Mouse (Mus musculus) mature B cell (primary cell): ENCODE data around the gene Ptprm.

ENCODE experiments used
- in situ Hi-C: fragments of 300-500 bp; cut with MboI; formaldehyde crosslinking; loops from 2 replicates; pipeline ENCODE4 v1.14.3; 2019

Gene Ptprm

GRCm38 (mm10) chr17:67073139-67073538 lies 281.1 kb downstream of the Ptprm start:
- in situ Hi-C loops: no loop called here

GRCm38 (mm10) chr17:67071231-67072009 lies 282.8 kb downstream of the Ptprm start:
- in situ Hi-C loops: no loop called here

GRCm38 (mm10) chr17:67063611-67064010 lies 290.6 kb downstream of the Ptprm start:
- in situ Hi-C loops: no loop called here

DNA sequence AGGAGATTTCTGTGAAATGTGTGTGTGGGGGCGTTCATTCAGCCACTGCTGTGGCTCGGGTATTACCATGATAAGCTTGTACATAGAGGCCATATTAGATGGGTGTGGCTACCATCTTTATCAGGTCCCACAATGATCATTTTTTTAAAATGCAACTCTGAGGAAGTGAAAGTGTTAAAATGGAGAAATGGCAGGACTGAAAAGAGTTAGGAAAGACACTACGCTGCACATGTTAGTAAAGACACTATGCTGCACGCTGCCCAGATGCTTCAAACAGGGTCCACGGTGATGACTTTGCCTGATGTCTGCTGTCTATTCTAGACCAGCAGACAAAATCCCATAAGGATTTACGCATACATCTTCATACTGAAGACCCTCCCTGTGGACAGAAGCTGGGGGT lies 298.6 kb downstream of the Ptprm start:
- in situ Hi-C loops: no loop called here

DNA sequence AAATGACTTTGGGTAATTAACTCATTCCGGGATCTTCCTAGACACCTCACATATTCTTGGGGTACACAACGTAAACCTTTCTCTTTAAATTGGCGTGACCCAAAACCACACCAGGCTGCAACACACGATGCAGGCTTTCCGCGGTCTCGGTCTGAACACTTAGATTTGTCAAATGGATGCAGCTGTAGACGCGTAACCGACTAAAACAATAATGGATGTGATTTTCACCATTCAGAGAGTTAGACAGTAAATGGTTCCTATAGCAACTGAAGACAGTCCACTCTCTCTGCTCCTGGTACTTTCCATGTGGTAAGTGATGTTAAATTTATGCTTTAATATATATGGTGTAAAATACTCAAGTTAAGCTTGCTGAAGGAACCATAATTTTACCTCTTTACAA lies 300.1 kb downstream of the Ptprm start:
- in situ Hi-C loops: no loop called here

DNA sequence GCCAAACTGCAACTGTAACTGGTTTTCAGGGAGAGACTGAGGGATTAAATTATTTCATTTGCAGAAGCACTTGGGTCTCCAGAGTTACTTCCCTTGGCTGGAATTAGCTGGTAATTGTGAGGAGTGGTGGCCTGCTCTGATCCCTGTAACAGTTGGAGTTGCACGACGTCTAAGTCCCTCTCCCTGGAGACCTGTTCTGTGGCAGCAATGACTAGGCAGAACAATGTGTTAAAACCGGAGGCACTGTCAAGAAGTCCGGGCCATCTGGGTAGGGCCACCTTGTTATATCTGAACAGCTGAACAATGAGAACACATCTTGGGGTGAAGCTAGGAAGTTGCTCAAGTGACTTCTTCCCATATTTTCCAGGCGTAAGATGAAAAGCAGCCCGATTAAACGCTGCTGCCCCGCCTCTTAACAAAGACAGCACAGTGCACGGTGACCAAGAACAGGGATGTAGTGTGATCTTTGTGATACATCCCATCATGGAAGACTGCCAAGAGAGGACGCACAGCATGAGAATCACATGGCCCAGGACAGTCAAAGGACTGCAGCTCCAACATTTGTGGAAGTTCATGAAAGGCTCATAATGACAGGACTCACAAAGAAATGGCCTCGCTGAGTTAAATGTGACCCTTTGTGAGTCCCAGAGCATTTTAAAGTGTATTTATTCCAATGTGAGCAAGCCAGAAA lies 301.5 kb downstream of the Ptprm start:
- in situ Hi-C loops: no loop called here

GRCm38 (mm10) chr17:67047697-67048096 lies 306.6 kb downstream of the Ptprm start:
- in situ Hi-C loops: no loop called here

GRCm38 (mm10) chr17:67038558-67038957 lies 315.7 kb downstream of the Ptprm start:
- in situ Hi-C loops: no loop called here

DNA sequence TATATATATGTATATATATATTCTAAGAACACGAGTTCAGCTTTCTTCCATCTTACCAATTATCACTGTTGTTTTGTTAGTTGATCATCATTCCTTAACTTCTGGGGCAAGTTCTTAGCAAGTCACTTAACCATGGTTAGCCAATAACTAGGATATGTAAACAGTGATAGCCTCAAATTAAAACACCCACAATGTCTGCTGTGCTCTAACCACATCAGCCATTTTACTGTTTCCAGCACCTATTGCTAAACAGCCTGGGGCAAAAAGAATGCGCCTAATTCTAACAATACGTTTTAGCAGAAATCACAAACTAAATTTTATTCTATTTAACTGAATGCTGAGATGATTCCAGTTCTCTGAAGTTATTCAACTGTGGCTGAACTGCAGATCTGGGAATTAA lies 320.7 kb downstream of the Ptprm start:
- in situ Hi-C loops: no loop called here

DNA sequence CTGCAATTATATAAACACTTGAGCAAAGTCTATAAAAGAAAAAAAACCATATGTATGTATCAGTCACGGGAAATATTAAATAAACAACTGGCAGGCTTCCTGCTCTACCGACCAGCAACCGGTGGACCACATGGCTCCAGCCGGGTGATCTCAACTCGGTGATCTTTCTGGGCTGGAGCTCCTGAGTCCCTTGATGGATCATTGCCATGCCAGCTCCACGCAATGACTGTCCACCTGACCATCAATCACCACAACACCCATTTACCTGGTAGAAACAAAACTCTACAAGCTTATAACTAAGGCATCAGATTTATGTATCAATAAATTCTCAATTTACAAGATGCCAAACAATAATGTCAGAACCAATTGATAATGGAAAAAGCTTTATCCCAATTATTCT lies 322.2 kb downstream of the Ptprm start:
- in situ Hi-C loops: no loop called here

DNA sequence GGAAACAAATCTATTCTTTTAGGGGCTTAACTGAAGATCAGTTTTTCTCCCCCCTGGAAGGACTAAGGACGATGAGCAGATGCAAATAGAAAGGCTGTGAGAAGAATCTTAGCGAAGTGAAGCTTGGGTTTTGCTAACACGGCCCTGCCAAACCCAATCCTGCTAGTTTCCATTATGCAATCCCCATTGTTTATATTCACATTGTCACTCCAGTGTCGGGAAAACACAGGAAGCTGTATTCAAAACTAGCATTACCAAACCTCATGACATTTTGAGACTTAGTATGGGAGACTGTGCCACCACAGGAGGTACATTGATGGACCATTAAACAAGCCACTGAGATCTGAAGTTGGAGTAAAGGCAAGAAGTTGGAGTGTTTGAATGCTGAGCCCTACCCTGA lies 322.9 kb downstream of the Ptprm start:
- in situ Hi-C loops: no loop called here

GRCm38 (mm10) chr17:67027274-67027673 lies 327.0 kb downstream of the Ptprm start:
- in situ Hi-C loops: no loop called here

DNA sequence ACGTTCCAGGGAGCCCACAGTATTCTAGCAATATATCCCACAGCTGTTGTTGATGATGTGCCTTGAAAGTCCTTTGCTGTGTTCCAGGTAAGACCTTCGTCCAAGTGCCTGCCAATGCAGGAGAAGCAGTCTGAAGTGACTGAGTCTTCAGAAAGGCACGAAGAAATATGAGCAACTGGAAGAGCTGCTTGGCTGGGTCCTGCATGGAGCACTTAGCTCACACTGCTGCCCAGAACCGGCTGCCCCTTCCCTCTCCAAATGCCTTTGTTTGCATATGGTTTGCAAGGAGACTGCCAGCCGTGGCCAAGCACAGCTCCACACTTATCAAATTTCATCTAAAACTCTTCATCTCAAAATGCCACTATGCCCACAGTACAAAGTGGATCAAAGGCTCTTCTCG lies 337.8 kb downstream of the Ptprm start:
- in situ Hi-C loops: no loop called here

- in situ Hi-C loops: no loop called here
These were observed 341.0 kb downstream of the Ptprm start for GRCm38 (mm10) chr17:67013217-67013616.

DNA sequence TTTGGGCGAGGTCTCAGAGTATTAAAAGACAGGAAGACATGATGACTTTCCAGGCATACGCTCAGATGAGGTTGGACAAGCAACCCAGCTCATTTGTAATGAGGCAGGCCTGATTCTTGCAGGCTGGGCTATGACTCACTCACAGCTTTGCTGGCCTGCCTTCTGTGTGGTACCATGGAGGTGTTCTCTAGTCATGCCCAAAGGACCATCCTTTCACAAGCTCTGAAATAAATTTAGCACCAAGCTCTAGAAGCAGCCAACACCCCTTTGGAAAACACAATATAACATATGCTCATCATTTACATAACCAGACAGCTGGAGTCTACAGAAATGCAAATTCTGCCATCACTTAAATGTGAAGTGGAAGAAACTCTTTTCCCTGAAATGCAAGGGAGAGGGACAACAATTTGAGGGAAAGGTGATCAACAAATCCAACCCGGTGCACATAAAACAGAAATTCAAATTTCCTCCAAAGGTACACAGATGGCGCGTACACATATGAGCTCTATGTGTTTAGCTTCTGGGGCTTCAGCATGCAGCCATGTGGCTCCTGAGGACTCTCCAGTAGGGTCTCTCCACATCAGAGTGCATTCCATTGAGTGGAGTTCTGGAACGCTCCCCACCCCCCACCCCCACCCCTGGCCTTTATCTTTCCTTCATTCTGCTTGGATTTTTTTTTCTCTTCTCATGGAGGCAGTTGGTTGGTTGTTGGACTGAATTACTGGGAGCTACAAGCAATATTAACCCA lies 342.2 kb downstream of the Ptprm start:
- in situ Hi-C loops: no loop called here

DNA sequence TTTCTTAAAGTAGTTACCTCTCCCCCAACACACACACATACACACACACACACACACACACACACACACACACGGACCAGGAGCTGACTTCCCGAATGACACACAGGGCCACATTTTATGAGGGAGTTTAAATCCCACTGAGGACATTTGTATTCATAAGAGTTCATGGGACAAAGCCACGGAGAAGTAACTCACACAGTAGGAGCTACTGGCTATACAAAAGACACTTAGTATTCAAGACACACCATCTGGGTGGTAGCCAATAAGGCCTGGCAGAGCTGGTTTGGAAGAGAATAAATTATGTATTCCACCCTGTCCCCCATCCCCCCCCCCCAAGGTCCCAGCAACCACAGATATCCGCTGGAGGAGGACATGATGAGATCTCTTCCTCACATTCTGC lies 344.1 kb downstream of the Ptprm start:
- in situ Hi-C loops: no loop called here

- in situ Hi-C loops: no loop called here
These were observed 346.1 kb downstream of the Ptprm start for GRCm38 (mm10) chr17:67008137-67008536.

DNA sequence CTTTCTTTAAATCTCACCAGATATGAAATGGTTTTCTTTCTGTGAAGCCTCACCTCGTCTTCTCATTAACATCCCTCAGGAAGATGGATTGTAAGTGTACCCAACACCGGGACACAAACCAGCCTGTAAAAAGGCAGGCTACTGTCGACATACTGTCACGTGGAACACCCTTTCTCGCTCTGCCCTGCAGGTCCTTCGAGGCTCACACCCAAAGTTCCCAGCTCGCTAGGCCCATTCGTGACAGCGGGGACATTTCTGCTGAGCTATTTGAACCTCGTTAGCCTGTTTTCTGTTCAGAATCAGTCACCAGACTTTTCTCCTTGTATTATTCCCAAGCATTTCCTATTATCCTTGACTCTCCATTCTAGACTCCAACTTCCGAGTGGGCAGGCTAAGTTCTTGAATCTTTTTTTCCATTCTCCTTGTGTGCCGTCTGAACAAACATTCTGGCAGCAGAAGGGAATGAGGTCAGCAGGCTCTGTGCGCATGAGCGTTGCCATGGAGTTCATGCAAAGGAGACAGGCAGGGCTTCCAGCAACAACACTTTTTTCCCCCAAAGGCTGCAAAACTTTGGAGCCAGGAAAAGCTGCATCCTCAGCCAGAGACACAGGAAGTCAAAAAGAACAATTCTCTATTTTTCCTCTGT lies 347.4 kb downstream of the Ptprm start:
- in situ Hi-C loops: no loop called here

DNA sequence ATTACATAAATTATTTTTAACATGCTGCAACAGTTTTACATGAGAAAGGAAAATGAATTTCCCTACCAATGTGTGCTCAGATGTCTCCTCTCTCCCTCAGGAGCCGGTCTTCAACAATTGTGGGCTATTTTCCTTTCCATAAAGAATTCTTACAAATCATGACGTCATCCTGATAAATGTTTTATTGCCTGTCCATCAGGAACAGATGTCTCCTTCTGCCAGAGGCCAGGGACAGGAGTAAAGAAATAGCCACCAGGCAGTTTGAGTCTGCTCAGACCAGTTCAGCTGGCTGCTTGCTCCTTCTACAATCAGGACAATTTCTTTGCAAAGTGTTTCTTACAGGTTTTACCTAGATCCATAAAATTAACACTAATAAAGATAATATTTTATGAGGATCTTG lies 357.4 kb downstream of the Ptprm start:
- in situ Hi-C loops: no loop called here

DNA sequence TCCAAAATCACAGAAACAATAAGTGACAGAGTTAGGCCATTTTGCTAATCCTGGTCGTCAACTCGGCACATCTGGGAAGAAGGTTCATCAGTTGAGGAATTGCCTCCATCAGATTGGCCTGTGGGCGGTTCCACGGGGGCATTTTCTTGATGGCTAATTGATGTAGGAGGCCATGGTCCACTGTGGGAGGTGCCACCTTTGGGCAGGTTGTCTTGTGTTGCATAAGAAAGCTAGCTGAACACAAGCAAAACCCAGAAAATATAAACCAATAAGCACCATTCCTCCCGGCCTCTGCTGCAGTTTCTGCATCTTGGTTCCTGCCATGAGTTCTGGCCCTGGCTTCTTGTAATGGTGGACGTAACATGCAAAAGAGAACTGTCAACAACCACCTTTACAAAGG lies 358.2 kb downstream of the Ptprm start:
- in situ Hi-C loops: no loop called here

DNA sequence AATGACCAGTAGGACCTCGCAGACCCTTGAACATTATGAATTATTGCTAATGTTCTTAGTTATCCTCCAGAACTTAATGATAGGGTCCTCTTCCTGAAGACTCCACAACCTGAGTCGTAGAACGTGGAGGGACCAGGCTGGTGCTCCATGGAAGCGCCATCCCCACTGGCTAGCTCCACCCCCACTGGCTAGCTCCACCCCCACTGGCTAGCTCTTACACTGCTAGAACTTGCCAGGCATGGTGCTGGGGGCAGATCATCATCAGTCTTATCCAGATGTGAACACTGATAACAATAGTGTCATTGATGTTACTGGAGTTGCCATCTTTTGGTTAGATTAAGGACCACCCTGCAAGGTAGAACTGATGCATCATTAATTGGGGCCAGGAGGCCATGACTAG lies 362.4 kb downstream of the Ptprm start:
- in situ Hi-C loops: no loop called here

- in situ Hi-C loops: no loop called here
These were observed 363.5 kb downstream of the Ptprm start for GRCm38 (mm10) chr17:66990761-66991160.
